Mouse (Mus musculus): ENCODE data around the gene Whrn. TPM values are rescaled to one million over a fixed set of nuclear protein-coding genes. Genes with fewer than 3 reads are reported as not detected.

Gene Whrn
- total and polyA plus RNA-seq, 3 experiments: 29.9 to 33.9 (median 31.4) TPM

DNA sequence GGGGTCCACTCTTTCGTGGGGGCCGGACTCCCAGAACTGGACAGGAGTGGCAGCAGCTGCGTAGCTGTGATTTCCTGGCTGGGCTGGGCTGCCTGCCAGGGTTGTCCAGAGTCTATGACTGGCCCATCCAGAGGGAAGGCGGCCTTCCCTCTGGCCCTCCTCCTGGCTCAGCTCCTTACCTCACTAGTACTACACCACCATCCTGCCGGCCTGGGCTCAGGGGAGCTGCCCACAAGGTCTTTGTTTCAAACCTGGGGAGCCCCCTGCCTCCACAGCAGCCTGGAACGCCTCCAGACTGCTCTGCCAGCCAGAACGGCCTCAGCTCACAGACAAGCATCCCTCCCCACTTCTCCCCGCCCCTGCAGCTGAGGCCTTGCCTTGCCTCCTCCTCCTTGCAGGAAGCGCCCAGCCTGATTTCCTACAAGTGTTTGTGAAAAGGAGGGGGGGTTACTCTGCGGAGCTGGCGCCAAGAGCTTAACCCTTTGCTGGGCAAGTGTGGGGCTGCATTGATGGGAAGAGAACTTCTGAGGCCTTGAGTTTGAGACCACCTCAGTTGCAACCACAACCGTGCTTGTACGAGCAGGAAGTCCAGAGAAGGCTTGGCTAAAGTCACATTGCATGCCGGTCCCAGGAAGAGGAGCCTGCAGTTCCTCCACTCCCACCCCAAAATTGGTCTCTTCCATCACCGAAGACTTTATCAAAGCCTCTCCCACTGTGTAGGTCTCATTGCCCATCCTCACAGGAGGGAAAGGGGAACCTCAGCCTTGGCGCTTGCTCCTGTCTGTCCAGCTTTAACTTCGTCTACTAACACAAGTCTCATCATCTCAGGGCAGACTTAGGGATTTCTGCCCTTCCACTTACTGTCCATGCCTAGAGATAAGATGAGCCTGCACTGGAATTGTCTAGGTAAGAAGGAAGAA, 92.5 kb downstream of the Whrn start, which contains the start of gene Akna:
Gene Akna, minus strand, starts transcription at position 315 of the 920 bp plus-strand sequence.
- Histone ChIP-seq H3K36me3 (ENCODE audit: control insufficient read depth, insufficient read depth, low read length) (no peaks in the 10 kb centered on the region), H3K4me3 (peak within 1 kb of the TSS; percentile 57), H3K4me1 (ENCODE audit: control insufficient read depth, insufficient read depth, low read length) (peaks cover 21% of the 10 kb centered on the region), H3K27me3 (ENCODE audit: control insufficient read depth, insufficient read depth, low read length) (no peaks in the 10 kb centered on the region), H3K9ac (ENCODE audit: low read depth, low read length) (peak within 1 kb of the TSS; percentile 66), H3K79me2 (replicated peaks; ENCODE audit: control insufficient read depth, insufficient read depth, low read length) (no peaks in the 10 kb centered on the region), H3K27ac (peak within 1 kb of the TSS; percentile 98)
- intact Hi-C loops (cut with DNase I): loop anchor here (10.0 kb wide), 1 partner anchor 888 kb away; the partner anchor contains the start of gene Alad
- 13% methylated on average over 17 of the region's 17 CpGs for WGBS
- DNase-seq: peak; percentile 93 to 94
- TF ChIP-seq CTCF (IDR thresholded peaks at IDR 0.05) (no peak), EP300 (IDR thresholded peaks at IDR 0.05; ENCODE audit: insufficient read depth, low read depth, low read length) (0 out of 2 replicates have a peak, but pooled peaks have one; percentile 34), POLR2A (IDR thresholded peaks at IDR 0.05; ENCODE audit: insufficient read depth, low read depth, low read length) (no peak; the same call in none of the 2 replicates)

DNA sequence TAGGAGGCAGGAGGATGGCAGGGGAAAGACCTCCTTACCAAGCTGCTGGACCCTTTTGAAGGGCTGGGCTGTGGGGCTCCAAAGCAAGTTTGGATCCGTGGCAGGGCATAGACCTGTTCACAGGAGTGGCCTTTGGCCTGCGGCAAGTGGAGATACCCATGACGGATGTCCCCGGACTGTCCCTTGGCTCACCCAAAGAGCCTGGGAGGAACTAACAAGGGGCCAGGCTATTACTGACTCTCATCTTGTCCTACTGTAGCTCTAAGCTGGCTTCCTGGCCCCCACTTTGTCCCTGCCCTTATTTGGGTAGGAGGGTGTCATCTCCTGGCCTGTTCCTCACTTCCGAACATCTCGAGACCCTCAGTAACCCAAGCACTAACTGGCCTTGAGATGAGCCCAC, 93.2 kb downstream of the Whrn start:
- Histone ChIP-seq H3K36me3 (ENCODE audit: control insufficient read depth, insufficient read depth, low read length) (no peaks in the 10 kb centered on the region), H3K9ac (ENCODE audit: low read depth, low read length) (peak overlapping the region; percentile 66), H3K27me3 (ENCODE audit: control insufficient read depth, insufficient read depth, low read length) (no peaks in the 10 kb centered on the region), H3K4me1 (ENCODE audit: control insufficient read depth, insufficient read depth, low read length) (peaks cover 23% of the 10 kb centered on the region), H3K79me2 (replicated peaks; ENCODE audit: control insufficient read depth, insufficient read depth, low read length) (no peaks in the 10 kb centered on the region), H3K27ac (peak overlapping the region; percentile 98), H3K4me3 (peak overlapping the region; percentile 57)
- WGBS: 24% methylated on average over 6 of the region's 6 CpGs
- DNase-seq: no peak
- intact Hi-C loops (cut with DNase I): loop anchor here (10.0 kb wide), 1 partner anchor 888 kb away; the partner anchor contains the start of gene Alad
- TF ChIP-seq POLR2A (IDR thresholded peaks at IDR 0.05; ENCODE audit: insufficient read depth, low read depth, low read length) (no peak), EP300 (IDR thresholded peaks at IDR 0.05; ENCODE audit: insufficient read depth, low read depth, low read length) (no peak), CTCF (IDR thresholded peaks at IDR 0.05) (no peak)

DNA sequence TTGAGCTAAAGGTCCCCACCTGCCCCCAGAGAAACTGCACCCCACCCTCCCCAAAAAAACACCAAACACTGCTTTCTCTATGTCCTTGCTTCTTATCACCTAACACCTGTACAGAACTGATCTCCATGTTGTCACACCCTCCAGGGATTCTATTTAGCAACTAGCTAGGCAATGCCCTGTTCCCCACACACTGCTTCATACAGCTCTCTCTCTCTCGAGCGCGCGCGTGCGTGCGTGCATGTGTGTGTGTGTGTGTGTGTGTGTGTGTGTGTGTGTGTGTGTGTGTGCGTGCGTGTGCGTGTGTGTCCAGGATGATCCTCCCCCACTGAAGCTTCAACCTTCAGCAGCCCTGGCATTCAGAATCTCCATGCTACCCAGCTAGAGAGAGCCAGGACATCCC, 93.7 kb downstream of the Whrn start:
- WGBS: 68% methylated on average over 10 of the region's 10 CpGs
- H3K9ac ChIP-seq (ENCODE audit: low read depth, low read length): peak overlapping the region; percentile 66
- H3K4me1 ChIP-seq (ENCODE audit: control insufficient read depth, insufficient read depth, low read length): peaks cover 23% of the 10 kb centered on the region
- H3K36me3 ChIP-seq (ENCODE audit: control insufficient read depth, insufficient read depth, low read length): no peaks in the 10 kb centered on the region
- H3K79me2 ChIP-seq (replicated peaks; ENCODE audit: control insufficient read depth, insufficient read depth, low read length): no peaks in the 10 kb centered on the region
- peak overlapping the region; percentile 57 for H3K4me3 ChIP-seq
- no peaks in the 10 kb centered on the region for H3K27me3 ChIP-seq (ENCODE audit: control insufficient read depth, insufficient read depth, low read length)
- intact Hi-C loops (cut with DNase I): loop anchor here (10.0 kb wide), 1 partner anchor 887 kb away; the partner anchor contains the start of gene Alad
- peak overlapping the region; percentile 98 for H3K27ac ChIP-seq
- no peak for DNase-seq
- TF ChIP-seq CTCF (IDR thresholded peaks at IDR 0.05): no peak
- TF ChIP-seq EP300 (IDR thresholded peaks at IDR 0.05; ENCODE audit: insufficient read depth, low read depth, low read length): no peak
- no peak for TF ChIP-seq POLR2A (IDR thresholded peaks at IDR 0.05; ENCODE audit: insufficient read depth, low read depth, low read length)

DNA sequence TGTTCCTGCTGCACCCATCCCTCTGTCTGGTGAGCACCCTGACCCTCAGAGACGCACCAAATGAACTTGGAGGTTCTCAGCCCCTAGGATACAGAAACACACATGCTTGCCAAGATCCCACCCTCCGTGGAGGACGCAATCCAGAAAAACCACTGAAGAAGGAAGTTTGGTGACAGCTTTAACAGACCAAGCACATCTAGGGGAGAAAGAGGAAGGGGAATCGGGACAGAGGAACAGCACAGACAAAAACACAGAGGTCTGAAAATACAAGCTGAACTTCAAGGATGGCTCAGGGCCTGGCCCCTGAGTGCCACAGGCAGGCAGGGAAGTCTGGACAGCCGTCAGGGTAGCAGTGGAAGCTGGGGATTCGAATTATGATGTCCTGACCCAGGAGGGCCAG, 94.2 kb downstream of the Whrn start:
- H3K4me1 ChIP-seq (ENCODE audit: control insufficient read depth, insufficient read depth, low read length): peaks cover 23% of the 10 kb centered on the region
- TF ChIP-seq POLR2A (IDR thresholded peaks at IDR 0.05; ENCODE audit: insufficient read depth, low read depth, low read length) (no peak), CTCF (IDR thresholded peaks at IDR 0.05) (no peak), EP300 (IDR thresholded peaks at IDR 0.05; ENCODE audit: insufficient read depth, low read depth, low read length) (no peak)
- intact Hi-C loops (cut with DNase I): loop anchor here (10.0 kb wide), 1 partner anchor 887 kb away; the partner anchor contains the start of gene Alad
- H3K27me3 ChIP-seq (ENCODE audit: control insufficient read depth, insufficient read depth, low read length): no peaks in the 10 kb centered on the region
- H3K27ac ChIP-seq: peak overlapping the region; percentile 61
- H3K4me3 ChIP-seq: peak overlapping the region; percentile 8; the same call in 1 of the 2 replicates
- DNase-seq: peak in 1 of 2 experiments; percentile 49
- H3K79me2 ChIP-seq (replicated peaks; ENCODE audit: control insufficient read depth, insufficient read depth, low read length): no peaks in the 10 kb centered on the region
- WGBS: 44% methylated on average over 6 of the region's 6 CpGs
- no peak overlapping the region; the same call in 1 of the 2 replicates for H3K9ac ChIP-seq (ENCODE audit: low read depth, low read length)
- H3K36me3 ChIP-seq (ENCODE audit: control insufficient read depth, insufficient read depth, low read length): no peaks in the 10 kb centered on the region

DNA sequence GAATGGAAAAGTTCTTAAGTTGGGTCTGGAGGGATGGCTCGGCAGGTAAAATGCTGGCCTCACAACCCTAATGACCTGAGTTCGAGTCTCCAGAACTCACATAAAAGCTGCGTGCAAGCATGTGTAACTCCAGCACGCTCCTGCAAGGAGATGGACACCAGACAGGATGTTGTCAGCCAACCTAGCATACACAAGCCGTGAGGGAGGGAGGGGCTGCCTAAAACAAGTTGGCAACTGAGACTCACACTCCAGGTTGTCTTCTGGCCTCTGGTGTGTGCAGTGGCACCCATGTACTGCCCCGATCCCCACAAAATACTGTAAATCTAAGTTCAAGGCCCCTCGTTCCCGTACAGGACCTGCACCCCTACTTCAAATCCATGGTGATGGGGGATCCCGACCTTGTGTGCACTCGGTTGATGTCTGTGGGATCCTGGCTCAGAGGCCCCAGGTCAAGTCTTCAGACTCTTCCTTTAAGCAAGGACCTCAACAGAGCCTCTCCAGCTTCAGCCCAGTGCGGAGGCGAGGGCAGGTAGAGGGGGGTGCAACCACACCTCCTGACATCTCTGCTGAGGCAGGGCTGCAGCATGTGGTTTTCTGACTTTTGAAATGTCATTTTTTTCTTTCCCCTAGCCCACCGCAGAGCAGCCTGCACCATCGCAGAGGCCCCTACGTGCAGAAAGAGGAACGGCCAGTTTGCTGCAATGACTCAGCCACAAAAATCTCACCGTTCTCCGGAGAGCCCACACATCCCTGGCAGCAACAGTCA, 95.1 kb downstream of the Whrn start:
- WGBS: 80% methylated on average over 18 of the region's 18 CpGs
- TF ChIP-seq POLR2A (IDR thresholded peaks at IDR 0.05; ENCODE audit: insufficient read depth, low read depth, low read length) (no peak), CTCF (IDR thresholded peaks at IDR 0.05) (no peak), EP300 (IDR thresholded peaks at IDR 0.05; ENCODE audit: insufficient read depth, low read depth, low read length) (no peak)
- Histone ChIP-seq H3K27me3 (ENCODE audit: control insufficient read depth, insufficient read depth, low read length) (no peaks in the 10 kb centered on the region), H3K4me3 (no peak overlapping the region), H3K4me1 (ENCODE audit: control insufficient read depth, insufficient read depth, low read length) (peaks cover 23% of the 10 kb centered on the region), H3K9ac (ENCODE audit: low read depth, low read length) (no peak overlapping the region), H3K27ac (peak overlapping the region; percentile 61), H3K79me2 (replicated peaks; ENCODE audit: control insufficient read depth, insufficient read depth, low read length) (no peaks in the 10 kb centered on the region), H3K36me3 (ENCODE audit: control insufficient read depth, insufficient read depth, low read length) (no peaks in the 10 kb centered on the region)
- intact Hi-C loops (cut with DNase I): loop anchor here (10.0 kb wide), 1 partner anchor 886 kb away; the partner anchor contains the start of gene Alad
- peak in 1 of 2 experiments; percentile 41 for DNase-seq

Measured in heart, adult 2 months (tissue).